Mouse (Mus musculus): ENCODE results near the gene Ralgps1. TPM values are rescaled to one million over a fixed set of nuclear protein-coding genes. Genes with fewer than 3 reads are reported as not detected.
A peak's percentile ranks its signal among the peaks of the same experiment; 100 is the strongest.

The Ralgps1 gene
- polyA plus RNA-seq, 1 experiment = 91.6 TPM

GRCm38 (mm10) chr2:33359184-33359583 is 12.1 kb downstream of the Ralgps1 start:
- no peak for TF ChIP-seq POLR2A (IDR thresholded peaks at IDR 0.05; ENCODE audit: borderline replicate concordance, extremely low read depth, insufficient read depth, insufficient read length, poor library complexity, severe bottlenecking)
- DNase-seq (ENCODE audit: low read depth) = no peak

- TF ChIP-seq CTCF (IDR thresholded peaks at IDR 0.05; ENCODE audit: borderline replicate concordance, extremely low read depth, insufficient read depth, insufficient read length) = no peak
- no peak for TF ChIP-seq POLR2A (IDR thresholded peaks at IDR 0.05; ENCODE audit: borderline replicate concordance, extremely low read depth, insufficient read depth, insufficient read length, poor library complexity, severe bottlenecking)
- DNase-seq (ENCODE audit: low read depth) = no peak
Measured at GRCm38 (mm10) chr2:33357250-33357838, 13.9 kb downstream of the Ralgps1 start.

GRCm38 (mm10) chr2:33355558-33355957 is 15.7 kb downstream of the Ralgps1 start:
- TF ChIP-seq CTCF (IDR thresholded peaks at IDR 0.05; ENCODE audit: borderline replicate concordance, extremely low read depth, insufficient read depth, insufficient read length) (no peak), POLR2A (IDR thresholded peaks at IDR 0.05; ENCODE audit: borderline replicate concordance, extremely low read depth, insufficient read depth, insufficient read length, poor library complexity, severe bottlenecking) (no peak)
- peak; percentile 97 for DNase-seq (ENCODE audit: low read depth)

- no peak for TF ChIP-seq CTCF (IDR thresholded peaks at IDR 0.05; ENCODE audit: borderline replicate concordance, extremely low read depth, insufficient read depth, insufficient read length)
- no peak for TF ChIP-seq POLR2A (IDR thresholded peaks at IDR 0.05; ENCODE audit: borderline replicate concordance, extremely low read depth, insufficient read depth, insufficient read length, poor library complexity, severe bottlenecking)
- no peak for DNase-seq (ENCODE audit: low read depth)
Measured at GRCm38 (mm10) chr2:33353432-33353831, 17.9 kb downstream of the Ralgps1 start.

GRCm38 (mm10) chr2:33351449-33351848 is 19.8 kb downstream of the Ralgps1 start:
- DNase-seq (ENCODE audit: low read depth) = no peak
- no peak for TF ChIP-seq POLR2A (IDR thresholded peaks at IDR 0.05; ENCODE audit: borderline replicate concordance, extremely low read depth, insufficient read depth, insufficient read length, poor library complexity, severe bottlenecking)
- no peak for TF ChIP-seq CTCF (IDR thresholded peaks at IDR 0.05; ENCODE audit: borderline replicate concordance, extremely low read depth, insufficient read depth, insufficient read length)

GRCm38 (mm10) chr2:33350921-33351320 is 20.4 kb downstream of the Ralgps1 start:
- TF ChIP-seq POLR2A (IDR thresholded peaks at IDR 0.05; ENCODE audit: borderline replicate concordance, extremely low read depth, insufficient read depth, insufficient read length, poor library complexity, severe bottlenecking) (no peak), CTCF (IDR thresholded peaks at IDR 0.05; ENCODE audit: borderline replicate concordance, extremely low read depth, insufficient read depth, insufficient read length) (no peak)
- DNase-seq (ENCODE audit: low read depth) = no peak

- no peak for DNase-seq (ENCODE audit: low read depth)
- TF ChIP-seq POLR2A (IDR thresholded peaks at IDR 0.05; ENCODE audit: borderline replicate concordance, extremely low read depth, insufficient read depth, insufficient read length, poor library complexity, severe bottlenecking) = no peak
- no peak for TF ChIP-seq CTCF (IDR thresholded peaks at IDR 0.05; ENCODE audit: borderline replicate concordance, extremely low read depth, insufficient read depth, insufficient read length)
Measured at GRCm38 (mm10) chr2:33349581-33349980, 21.7 kb downstream of the Ralgps1 start.

- TF ChIP-seq CTCF (IDR thresholded peaks at IDR 0.05; ENCODE audit: borderline replicate concordance, extremely low read depth, insufficient read depth, insufficient read length) = peak; percentile 80
- no peak for TF ChIP-seq POLR2A (IDR thresholded peaks at IDR 0.05; ENCODE audit: borderline replicate concordance, extremely low read depth, insufficient read depth, insufficient read length, poor library complexity, severe bottlenecking)
Measured at GRCm38 (mm10) chr2:33349081-33349480, 22.2 kb downstream of the Ralgps1 start.

GRCm38 (mm10) chr2:33348260-33348659 is 23.0 kb downstream of the Ralgps1 start:
- DNase-seq (ENCODE audit: low read depth) = no peak
- TF ChIP-seq CTCF (IDR thresholded peaks at IDR 0.05; ENCODE audit: borderline replicate concordance, extremely low read depth, insufficient read depth, insufficient read length) (no peak), POLR2A (IDR thresholded peaks at IDR 0.05; ENCODE audit: borderline replicate concordance, extremely low read depth, insufficient read depth, insufficient read length, poor library complexity, severe bottlenecking) (no peak)

More at GRCm38 (mm10) chr2:33349081-33349480, 22.2 kb downstream of the Ralgps1 start:
- peak; percentile 91 for DNase-seq (ENCODE audit: low read depth)

- DNase-seq (ENCODE audit: low read depth) = peak; percentile 59
- TF ChIP-seq POLR2A (IDR thresholded peaks at IDR 0.05; ENCODE audit: borderline replicate concordance, extremely low read depth, insufficient read depth, insufficient read length, poor library complexity, severe bottlenecking) = no peak
- peak; percentile 64 for TF ChIP-seq CTCF (IDR thresholded peaks at IDR 0.05; ENCODE audit: borderline replicate concordance, extremely low read depth, insufficient read depth, insufficient read length)
Measured at GRCm38 (mm10) chr2:33347607-33348006, 23.7 kb downstream of the Ralgps1 start.

- no peak for TF ChIP-seq CTCF (IDR thresholded peaks at IDR 0.05; ENCODE audit: borderline replicate concordance, extremely low read depth, insufficient read depth, insufficient read length)
- peak; percentile 42 for DNase-seq (ENCODE audit: low read depth)
Measured at GRCm38 (mm10) chr2:33346749-33347148, 24.5 kb downstream of the Ralgps1 start.

GRCm38 (mm10) chr2:33345956-33346355 is 25.3 kb downstream of the Ralgps1 start:
- TF ChIP-seq CTCF (IDR thresholded peaks at IDR 0.05; ENCODE audit: borderline replicate concordance, extremely low read depth, insufficient read depth, insufficient read length) = no peak
- TF ChIP-seq POLR2A (IDR thresholded peaks at IDR 0.05; ENCODE audit: borderline replicate concordance, extremely low read depth, insufficient read depth, insufficient read length, poor library complexity, severe bottlenecking) = no peak
- DNase-seq (ENCODE audit: low read depth) = peak; percentile 60
